Mouse (Mus musculus): ENCODE data around the gene Rab10.

The Rab10 gene

DNA sequence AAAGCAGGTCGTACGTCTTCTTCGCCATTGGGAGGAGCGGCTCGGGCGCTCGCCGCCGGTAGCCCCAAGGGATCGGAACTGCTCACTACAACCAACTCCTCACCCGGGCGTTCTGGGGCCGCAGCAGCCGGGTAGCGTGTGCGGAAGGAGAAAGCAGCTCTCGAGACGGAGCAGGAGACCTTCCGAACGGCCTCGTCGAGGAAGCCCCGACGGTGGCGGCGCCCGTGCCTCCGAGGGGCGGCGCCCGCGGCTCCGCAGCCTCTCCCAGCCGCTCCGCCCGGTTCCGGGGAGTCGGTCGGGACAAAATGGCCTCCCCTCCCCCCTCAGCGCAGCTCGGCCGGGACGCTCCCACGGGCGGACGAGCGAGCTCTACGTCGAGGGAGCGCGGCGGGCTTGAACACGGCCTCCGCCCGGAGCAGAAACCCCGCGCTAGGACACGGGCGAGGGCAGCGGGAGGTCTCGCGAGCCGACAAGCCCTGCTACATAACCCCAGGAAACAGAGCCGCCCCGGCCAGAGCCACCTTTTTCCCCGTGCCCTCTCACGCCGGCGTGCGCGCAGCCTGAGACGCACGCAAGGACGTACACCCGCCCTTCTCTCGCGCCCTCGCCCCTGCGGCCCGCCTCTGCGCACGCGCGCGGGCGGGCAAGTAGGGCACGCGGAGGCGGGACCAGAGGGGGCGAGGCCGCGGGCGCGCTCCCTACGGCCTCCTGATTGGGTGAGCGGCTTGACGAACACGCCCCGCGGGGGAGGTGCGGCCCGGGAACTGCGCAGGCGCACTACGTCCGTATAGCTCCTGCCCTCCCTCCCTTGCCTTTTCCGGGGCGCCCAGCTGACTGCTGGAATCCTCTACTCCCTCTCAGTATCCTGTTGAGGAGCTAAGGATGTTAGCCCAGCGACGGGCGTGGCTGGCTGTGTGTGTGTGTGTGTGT lies at the start of gene Rab10:
Gene Rab10, minus strand, starts transcription at position 579 of the 930 bp plus-strand sequence.
- no peaks in the 10 kb centered on the region for H3K27me3 ChIP-seq (ENCODE audit: insufficient read depth, low read length)
- H3K4me3 ChIP-seq (replicated peaks; ENCODE audit: low read length) = peak within 1 kb of the TSS; percentile 97
- peaks cover 2% of the 10 kb centered on the region; the same call in 1 of the 2 replicates for H3K36me3 ChIP-seq (ENCODE audit: insufficient read depth, low read length)
- no peak for TF ChIP-seq CTCF (conservative IDR thresholded peaks at IDR 0.05; ENCODE audit: low read length)
- no peak for TF ChIP-seq POU5F1 (IDR thresholded peaks at IDR 0.05; ENCODE audit: borderline replicate concordance, low read length)
- TF ChIP-seq NANOG (IDR thresholded peaks at IDR 0.05; ENCODE audit: borderline replicate concordance, low read length) = no peak
- H3K4me1 ChIP-seq (replicated peaks; ENCODE audit: low read depth, low read length) = peaks cover 45% of the 10 kb centered on the region
- no peaks in the 10 kb centered on the region for H3K9me3 ChIP-seq (ENCODE audit: low read length)

GRCm38 (mm10) chr12:3359302-3359701 lies 49.5 kb upstream of the Rab10 start:
- H3K9me3 ChIP-seq (ENCODE audit: low read length) = no peaks in the 10 kb centered on the region
- no peak overlapping the region for H3K4me3 ChIP-seq (replicated peaks; ENCODE audit: low read length)
- H3K36me3 ChIP-seq (ENCODE audit: insufficient read depth, low read length) = no peaks in the 10 kb centered on the region
- H3K27me3 ChIP-seq (ENCODE audit: insufficient read depth, low read length) = no peaks in the 10 kb centered on the region
- TF ChIP-seq POU5F1 (IDR thresholded peaks at IDR 0.05; ENCODE audit: borderline replicate concordance, low read length) (no peak), CTCF (conservative IDR thresholded peaks at IDR 0.05; ENCODE audit: low read length) (peak; percentile 74), NANOG (IDR thresholded peaks at IDR 0.05; ENCODE audit: borderline replicate concordance, low read length) (no peak)
- peaks cover 7% of the 10 kb centered on the region for H3K4me1 ChIP-seq (replicated peaks; ENCODE audit: low read depth, low read length)

DNA sequence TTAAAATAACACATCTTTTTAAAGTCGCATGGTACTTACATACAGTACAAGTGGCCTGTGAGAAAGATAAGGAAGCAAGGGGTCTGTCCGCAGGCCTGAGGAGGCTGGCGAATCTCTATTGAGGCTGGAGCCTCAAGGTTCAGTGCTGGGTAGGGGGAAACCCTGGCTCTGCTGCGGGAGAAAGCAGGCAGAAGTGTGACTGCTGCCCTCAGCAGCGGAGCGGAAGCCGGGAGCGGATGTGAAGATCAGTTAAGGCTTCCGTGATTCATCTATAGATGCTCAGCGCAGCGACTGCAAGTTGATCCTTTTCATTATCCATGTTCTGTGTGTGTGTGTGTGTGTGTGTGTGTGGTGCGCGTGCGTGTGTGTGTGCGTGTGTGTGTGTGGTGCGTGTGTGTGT lies 47.1 kb upstream of the Rab10 start:
- Histone ChIP-seq H3K4me3 (replicated peaks; ENCODE audit: low read length) (peak overlapping the region; percentile 72), H3K27me3 (ENCODE audit: insufficient read depth, low read length) (no peaks in the 10 kb centered on the region), H3K4me1 (replicated peaks; ENCODE audit: low read depth, low read length) (peaks cover 7% of the 10 kb centered on the region), H3K36me3 (ENCODE audit: insufficient read depth, low read length) (no peaks in the 10 kb centered on the region), H3K9me3 (ENCODE audit: low read length) (no peaks in the 10 kb centered on the region)
- TF ChIP-seq POU5F1 (IDR thresholded peaks at IDR 0.05; ENCODE audit: borderline replicate concordance, low read length) = no peak
- no peak for TF ChIP-seq CTCF (conservative IDR thresholded peaks at IDR 0.05; ENCODE audit: low read length)
- no peak for TF ChIP-seq NANOG (IDR thresholded peaks at IDR 0.05; ENCODE audit: borderline replicate concordance, low read length)

DNA sequence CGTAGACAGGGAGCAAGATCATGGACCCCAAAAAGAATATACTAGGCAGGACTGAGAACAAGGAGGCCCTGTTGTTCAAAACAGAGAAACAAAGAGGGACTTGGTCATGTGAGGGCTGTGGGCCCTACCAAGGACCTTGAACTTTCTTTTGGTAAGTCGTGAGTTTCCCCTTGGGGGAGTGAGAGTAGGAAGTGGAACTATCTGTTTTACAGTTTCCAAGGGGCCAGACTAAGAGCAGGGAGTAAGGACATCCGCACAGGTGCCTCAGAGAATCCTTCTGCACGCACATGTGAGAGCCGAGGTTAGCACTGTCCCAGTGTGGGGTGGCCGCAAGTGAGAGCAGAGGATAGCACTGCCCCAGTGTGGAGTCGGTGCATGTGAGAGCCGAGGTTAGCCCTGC lies 45.3 kb upstream of the Rab10 start:
- Histone ChIP-seq H3K4me3 (replicated peaks; ENCODE audit: low read length) (no peak overlapping the region), H3K27me3 (ENCODE audit: insufficient read depth, low read length) (no peaks in the 10 kb centered on the region), H3K36me3 (ENCODE audit: insufficient read depth, low read length) (no peaks in the 10 kb centered on the region), H3K9me3 (ENCODE audit: low read length) (no peaks in the 10 kb centered on the region), H3K4me1 (replicated peaks; ENCODE audit: low read depth, low read length) (peaks cover 7% of the 10 kb centered on the region)
- TF ChIP-seq NANOG (IDR thresholded peaks at IDR 0.05; ENCODE audit: borderline replicate concordance, low read length) (no peak), POU5F1 (IDR thresholded peaks at IDR 0.05; ENCODE audit: borderline replicate concordance, low read length) (no peak), CTCF (conservative IDR thresholded peaks at IDR 0.05; ENCODE audit: low read length) (no peak)

DNA sequence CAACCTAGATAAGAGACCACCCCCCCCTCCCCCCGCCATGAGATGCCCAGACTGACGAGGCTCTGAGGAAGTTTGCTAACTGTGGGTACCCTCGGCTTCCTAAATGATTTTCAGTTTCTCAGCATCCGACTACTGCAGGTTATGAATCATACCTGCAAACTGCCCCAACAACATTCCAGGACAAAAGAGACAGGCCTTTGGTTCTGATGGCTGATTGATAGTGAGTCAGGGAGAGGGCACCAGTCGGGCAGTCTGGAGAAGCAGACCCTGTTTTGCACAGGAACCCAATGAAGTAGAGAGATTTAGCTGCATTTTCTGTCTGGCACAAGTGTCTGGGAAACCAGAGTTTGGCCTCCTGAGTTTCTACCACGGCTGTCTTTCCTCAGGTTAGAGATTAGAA lies 42.4 kb upstream of the Rab10 start:
- no peaks in the 10 kb centered on the region for H3K27me3 ChIP-seq (ENCODE audit: insufficient read depth, low read length)
- H3K4me1 ChIP-seq (replicated peaks; ENCODE audit: low read depth, low read length) = peaks cover 4% of the 10 kb centered on the region
- no peaks in the 10 kb centered on the region for H3K9me3 ChIP-seq (ENCODE audit: low read length)
- no peak overlapping the region for H3K4me3 ChIP-seq (replicated peaks; ENCODE audit: low read length)
- no peaks in the 10 kb centered on the region for H3K36me3 ChIP-seq (ENCODE audit: insufficient read depth, low read length)
- TF ChIP-seq POU5F1 (IDR thresholded peaks at IDR 0.05; ENCODE audit: borderline replicate concordance, low read length) (no peak), NANOG (IDR thresholded peaks at IDR 0.05; ENCODE audit: borderline replicate concordance, low read length) (no peak), CTCF (conservative IDR thresholded peaks at IDR 0.05; ENCODE audit: low read length) (no peak)

GRCm38 (mm10) chr12:3350136-3350535 lies 40.4 kb upstream of the Rab10 start:
- Histone ChIP-seq H3K9me3 (ENCODE audit: low read length) (no peaks in the 10 kb centered on the region), H3K4me1 (replicated peaks; ENCODE audit: low read depth, low read length) (no peaks in the 10 kb centered on the region), H3K36me3 (ENCODE audit: insufficient read depth, low read length) (no peaks in the 10 kb centered on the region), H3K27me3 (ENCODE audit: insufficient read depth, low read length) (no peaks in the 10 kb centered on the region), H3K4me3 (replicated peaks; ENCODE audit: low read length) (no peak overlapping the region)
- TF ChIP-seq NANOG (IDR thresholded peaks at IDR 0.05; ENCODE audit: borderline replicate concordance, low read length) (no peak), POU5F1 (IDR thresholded peaks at IDR 0.05; ENCODE audit: borderline replicate concordance, low read length) (no peak), CTCF (conservative IDR thresholded peaks at IDR 0.05; ENCODE audit: low read length) (no peak)

DNA sequence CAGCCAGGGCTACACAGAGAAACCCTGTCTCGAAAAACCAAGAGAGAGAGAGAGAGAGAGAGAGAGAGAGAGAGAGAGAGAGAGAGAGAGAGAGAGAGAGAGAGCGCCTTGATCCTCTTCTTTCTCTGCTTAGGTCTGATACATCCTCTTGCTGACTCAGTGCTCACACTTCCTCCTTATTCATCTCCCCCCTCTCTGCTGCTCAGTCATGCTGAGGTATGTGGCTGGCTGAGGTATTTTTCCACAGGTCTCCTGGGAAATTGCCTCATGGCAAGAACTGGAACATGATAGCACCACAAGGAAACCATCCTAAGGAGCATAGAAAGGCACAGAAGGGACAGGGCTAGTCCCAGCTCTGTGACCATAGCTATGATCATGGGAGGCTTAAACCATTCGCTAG lies 39.6 kb upstream of the Rab10 start:
- H3K27me3 ChIP-seq (ENCODE audit: insufficient read depth, low read length) = no peaks in the 10 kb centered on the region
- TF ChIP-seq NANOG (IDR thresholded peaks at IDR 0.05; ENCODE audit: borderline replicate concordance, low read length) (no peak), CTCF (conservative IDR thresholded peaks at IDR 0.05; ENCODE audit: low read length) (no peak), POU5F1 (IDR thresholded peaks at IDR 0.05; ENCODE audit: borderline replicate concordance, low read length) (no peak)

GRCm38 (mm10) chr12:3347682-3348081 lies 37.9 kb upstream of the Rab10 start:
- no peak overlapping the region for H3K4me3 ChIP-seq (replicated peaks; ENCODE audit: low read length)
- no peaks in the 10 kb centered on the region for H3K9me3 ChIP-seq (ENCODE audit: low read length)
- TF ChIP-seq POU5F1 (IDR thresholded peaks at IDR 0.05; ENCODE audit: borderline replicate concordance, low read length) (no peak), CTCF (conservative IDR thresholded peaks at IDR 0.05; ENCODE audit: low read length) (no peak), NANOG (IDR thresholded peaks at IDR 0.05; ENCODE audit: borderline replicate concordance, low read length) (no peak)
- no peaks in the 10 kb centered on the region for H3K36me3 ChIP-seq (ENCODE audit: insufficient read depth, low read length)
- no peaks in the 10 kb centered on the region for H3K4me1 ChIP-seq (replicated peaks; ENCODE audit: low read depth, low read length)
- H3K27me3 ChIP-seq (ENCODE audit: insufficient read depth, low read length) = no peaks in the 10 kb centered on the region

More for the DNA sequence above, 39.6 kb upstream of the Rab10 start:
- Histone ChIP-seq H3K4me1 (replicated peaks; ENCODE audit: low read depth, low read length) (no peaks in the 10 kb centered on the region), H3K36me3 (ENCODE audit: insufficient read depth, low read length) (no peaks in the 10 kb centered on the region), H3K9me3 (ENCODE audit: low read length) (no peaks in the 10 kb centered on the region), H3K4me3 (replicated peaks; ENCODE audit: low read length) (no peak overlapping the region)

Measured in E14TG2a.4 (cell line).